Mouse (Mus musculus): ENCODE data around the gene Exoc3l. TPM values are rescaled to one million over a fixed set of nuclear protein-coding genes. Genes with fewer than 3 reads are reported as not detected.

The Exoc3l gene
- total RNA-seq, 2 experiments from 2014 or later = 1.6 TPM

GRCm38 (mm10) chr8:105252680-105253537, 43.0 kb downstream of the Exoc3l start:
- no peak for DNase-seq (ENCODE audit: low spot score in 2 of 2)

DNA sequence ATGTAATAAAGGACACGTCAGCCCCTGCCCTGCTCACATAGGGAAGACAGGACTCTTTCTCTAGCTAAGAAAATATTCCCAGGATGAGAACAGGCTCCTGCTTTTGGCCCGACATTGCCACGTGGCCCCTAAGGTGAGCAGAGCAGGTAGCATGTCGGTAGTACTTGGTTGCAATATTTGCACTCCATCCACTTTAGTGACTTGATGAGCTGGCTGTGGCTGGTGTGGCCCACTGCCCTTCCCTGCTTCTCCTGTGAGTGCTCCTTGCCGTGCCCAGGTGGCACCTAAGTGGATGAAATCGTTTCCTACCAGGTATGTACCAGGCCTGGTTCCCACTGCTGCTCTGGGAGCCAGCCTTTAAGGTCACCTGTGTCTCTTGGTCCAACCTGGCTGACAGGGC, 43.9 kb downstream of the Exoc3l start:
- no peak for DNase-seq (ENCODE audit: low spot score in 2 of 2)

GRCm38 (mm10) chr8:105241016-105241415, 54.9 kb downstream of the Exoc3l start:
- no peak for DNase-seq (ENCODE audit: low spot score in 2 of 2)

Small RNA genes lying within 50 kb of the gene (microRNA-seq; reads per million reads assigned to microRNA genes)
- gene Gm27320 (0 reads per million in 2 experiments), gene Mir328 (13,625 to 17,417 reads per million in 2 experiments)

Other genes with a start within 250 kb of the Exoc3l start
- not detected for gene Ces3a, start 247.5 kb downstream of the Exoc3l start, total RNA-seq (2021)
- gene Ces3b, start 212.3 kb downstream of the Exoc3l start, total RNA-seq (2021) = not detected
- not detected for gene Ces4a, start 164.3 kb downstream of the Exoc3l start, total RNA-seq (2021)
- 10 to 100 TPM; 19.4 to 24.7 TPM for gene Cbfb, start 125.4 kb downstream of the Exoc3l start, total RNA-seq (2021)
- 10 to 100 TPM; 37.0 to 40.0 TPM for gene D230025D16Rik, start 71.0 kb downstream of the Exoc3l start, total RNA-seq (2021)
- 1 to 10 TPM; 3.0 to 3.5 TPM for gene B3gnt9, start 40.9 kb downstream of the Exoc3l start, total RNA-seq (2021)
- 1 to 10 TPM; 7.6 to 8.9 TPM for gene Tradd, start 31.5 kb downstream of the Exoc3l start, total RNA-seq (2021)
- gene Fbxl8, start 31.5 kb downstream of the Exoc3l start, total RNA-seq (2021) = 1 to 10 TPM; 1.1 to 1.6 TPM
- gene Hsf4, start 26.3 kb downstream of the Exoc3l start, total RNA-seq (2021) = 10 to 100 TPM; 25.6 to 26.5 TPM
- gene Nol3, start 20.0 kb downstream of the Exoc3l start, total RNA-seq (2021) = 10 to 100 TPM in 1 of 2 experiments, 1 to 10 TPM in 1; 9.4 to 10.8 TPM
- gene 4931428F04Rik, start 6.2 kb downstream of the Exoc3l start, total RNA-seq (2021) = 10 to 100 TPM; 22.3 to 27.9 TPM
- gene E2f4, start 1.6 kb upstream of the Exoc3l start, total RNA-seq (2021) = 10 to 100 TPM; 37.6 to 39.1 TPM
- 1 to 10 TPM; 1.4 to 1.8 TPM for gene Elmo3, start 9.5 kb upstream of the Exoc3l start, total RNA-seq (2021)
- 1 to 10 TPM; 4.5 to 4.8 TPM for gene Lrrc29, start 30.2 kb upstream of the Exoc3l start, total RNA-seq (2021)
- 10 to 100 TPM; 37.1 to 37.4 TPM for gene Tmem208, start 30.3 kb upstream of the Exoc3l start, total RNA-seq (2021)
- 1 to 10 TPM; 3.1 to 3.3 TPM for gene Fhod1, start 51.9 kb upstream of the Exoc3l start, total RNA-seq (2021)
- 10 to 100 TPM; 31.1 to 35.6 TPM for gene Slc9a5, start 52.7 kb upstream of the Exoc3l start, total RNA-seq (2021)
- gene Plekhg4, start 77.2 kb upstream of the Exoc3l start, total RNA-seq (2021) = 1 to 10 TPM; 2.1 to 2.2 TPM
- gene Kctd19, start 117.4 kb upstream of the Exoc3l start, total RNA-seq (2021) = not detected
- gene Lrrc36, start 117.5 kb upstream of the Exoc3l start, total RNA-seq (2021) = under 1 TPM; 0.19 to 0.42 TPM
- 10 to 100 TPM; 47.0 to 48.3 TPM for gene Tppp3, start 175.4 kb upstream of the Exoc3l start, total RNA-seq (2021)
- gene Zdhhc1, start 200.8 kb upstream of the Exoc3l start, total RNA-seq (2021) = 10 to 100 TPM; 41.8 to 42.5 TPM
- gene Hsd11b2, start 222.7 kb upstream of the Exoc3l start, total RNA-seq (2021) = not detected